9 mouse cellular contexts compared by ENCODE assay signal in the genomic region with DNA sequence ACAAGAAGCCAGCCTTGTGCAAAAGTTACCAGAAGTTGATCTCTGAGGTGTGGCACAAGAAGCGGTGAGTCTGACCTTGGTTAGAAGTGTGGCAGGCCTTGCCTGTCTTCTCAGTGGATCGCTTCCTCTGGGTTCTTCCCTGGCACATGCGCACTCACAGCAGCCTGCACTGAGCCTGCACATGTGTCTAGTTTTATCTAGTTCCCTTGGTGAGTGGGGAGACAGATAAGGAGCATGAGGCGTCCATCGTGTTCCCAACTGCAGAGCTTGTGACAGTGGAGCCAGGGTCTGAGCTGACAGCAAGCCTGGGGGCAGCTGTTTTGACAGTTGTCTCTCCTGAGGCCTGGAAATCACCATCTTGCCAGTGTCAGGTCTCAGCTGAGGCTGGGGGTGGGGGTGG. TPM values are rescaled to one million over a fixed set of nuclear protein-coding genes. Genes with fewer than 3 reads are reported as not detected.
DNase-seq lines count a peak whose midpoint lies in the region; ATAC-seq lines count a peak whose summit lies in the region.
"Had no signal": no experiment of that assay in that cellular context is flagged by ENCODE, and none has a peak within 500 bp of the region (broad histone marks: within the 10 kb centered on the region; RNA-seq: fewer than 3 reads in every experiment).

No protein-coding gene starts in this region.

- H3K27ac ChIP-seq in heart, embryonic 12.5 days (ENCODE audit: poor library complexity, severe bottlenecking): peak overlapping the region; percentile 95
- H3K27ac ChIP-seq: midbrain, embryonic 15.5 days had no signal

- peak; percentile 55 for DNase-seq in adrenal gland, postnatal 14 days
- DNase-seq in adrenal gland, adult 8-10 months: no peak
- DNase-seq in ZHBTc4 (ENCODE audit: low read depth, low spot score): peak; percentile 51
- DNase-seq in kidney, adult 8-10 months: no peak
- DNase-seq in yolk sac, embryonic 10.5 days (ENCODE audit: low spot score): no peak
- DNase-seq in kidney, adult 9 months: no peak

- peak overlapping the region; percentile 56 for H3K9ac ChIP-seq in heart, embryonic 12.5 days
- H3K9ac ChIP-seq: midbrain, embryonic 15.5 days had no signal

- H3K4me3 ChIP-seq in heart, embryonic 12.5 days: no peak overlapping the region
- H3K4me3 ChIP-seq: midbrain, embryonic 15.5 days had no signal

- H3K4me2 ChIP-seq in heart, embryonic 12.5 days: peak overlapping the region; percentile 48
- H3K4me2 ChIP-seq: midbrain, embryonic 15.5 days had no signal

- H3K9me3 ChIP-seq in heart, embryonic 12.5 days (replicated peaks): no peaks in the 10 kb centered on the region
- H3K9me3 ChIP-seq: midbrain, embryonic 15.5 days had no signal

- no peaks in the 10 kb centered on the region for H3K27me3 ChIP-seq in heart, embryonic 12.5 days (replicated peaks)
- H3K27me3 ChIP-seq: midbrain, embryonic 15.5 days had no signal

- WGBS in heart, embryonic 12.5 days: 14% methylated on average over 5 of the region's 5 CpGs

- H3K36me3 ChIP-seq in heart, embryonic 12.5 days: peaks cover 64% of the 10 kb centered on the region

- peak; percentile 72 for ATAC-seq in heart, embryonic 12.5 days (ENCODE audit: insufficient number of reproducible peaks, low FRiP score)
- 0 out of 2 replicates have a peak, but pooled peaks have one; percentile 35 for ATAC-seq in megakaryocyte, adult 5-6 weeks (ENCODE audit: poor library complexity, severe bottlenecking)
- ATAC-seq: midbrain, embryonic 15.5 days had no signal

- H3K4me1 ChIP-seq in heart, embryonic 12.5 days (replicated peaks): peaks cover 32% of the 10 kb centered on the region
- H3K4me1 ChIP-seq: midbrain, embryonic 15.5 days had no signal

RNA-seq across cellular contexts. Expression of a gene that starts 24.4 kb away (rescaled TPM):
- total RNA-seq in adrenal gland, postnatal 14 days (2021): 17.4 and 23.5 TPM in 2 replicates
- 10 to 100 TPM; 32.6 to 45.6 (median 42.3) TPM for total RNA-seq in adrenal gland, adult 8-10 months (2022)
- polyA plus RNA-seq in heart, embryonic 12.5 days (2016; fragmentation: Nextera tagmentation; extraction: Ambion mirVana): 27.4 and 27.9 TPM in 2 replicates
- total RNA-seq in megakaryocyte, adult 5-6 weeks (2015): 1.9 and 2.5 TPM in 2 replicates
- 2.9 and 3.1 TPM in 2 replicates for total RNA-seq in megakaryocyte, adult 5-6 weeks (2017)

RNA-seq across cellular contexts. Expression of a gene that starts 24.4 kb away (rescaled TPM):
- 33.0 and 37.0 TPM in 2 replicates for total RNA-seq in adrenal gland, postnatal 14 days (2021)
- 10 to 100 TPM; 47.0 to 55.8 (median 53.3) TPM for total RNA-seq in adrenal gland, adult 8-10 months (2022)
- 33.8 and 35.5 TPM in 2 replicates for polyA plus RNA-seq in heart, embryonic 12.5 days (2016; fragmentation: Nextera tagmentation; extraction: Ambion mirVana)
- 30.7 and 36.0 TPM in 2 replicates for total RNA-seq in megakaryocyte, adult 5-6 weeks (2015)
- total RNA-seq in megakaryocyte, adult 5-6 weeks (2017): 56.0 and 66.1 TPM in 2 replicates

RNA-seq across cellular contexts. Expression of a gene that starts 38.7 kb away (rescaled TPM):
- 33.5 and 42.5 TPM in 2 replicates for total RNA-seq in adrenal gland, postnatal 14 days (2021)
- total RNA-seq in adrenal gland, adult 8-10 months (2022): 10 to 100 TPM; 32.6 to 42.3 (median 37.4) TPM
- polyA plus RNA-seq in heart, embryonic 12.5 days (2016; fragmentation: Nextera tagmentation; extraction: Ambion mirVana): 56.4 TPM in 2 replicates
- 88.1 and 97.1 TPM in 2 replicates for total RNA-seq in megakaryocyte, adult 5-6 weeks (2015)
- total RNA-seq in megakaryocyte, adult 5-6 weeks (2017): 132 and 135 TPM in 2 replicates

RNA-seq across cellular contexts. Expression of a gene that starts 53.7 kb away (rescaled TPM):
- 40.7 and 41.9 TPM in 2 replicates for total RNA-seq in adrenal gland, postnatal 14 days (2021)
- total RNA-seq in adrenal gland, adult 8-10 months (2022): 10 to 100 TPM; 60.4 to 66.7 (median 65.7) TPM
- polyA plus RNA-seq in heart, embryonic 12.5 days (2016; fragmentation: Nextera tagmentation; extraction: Ambion mirVana): 25.1 and 25.8 TPM in 2 replicates
- total RNA-seq in megakaryocyte, adult 5-6 weeks (2015): 28.1 and 32.7 TPM in 2 replicates
- 40.3 and 42.6 TPM in 2 replicates for total RNA-seq in megakaryocyte, adult 5-6 weeks (2017)

Comparison
In these comparisons a context has a peak if more than half of its experiments do, and no peak if none do; other contexts are left out.
1. DNase-seq: peak in adrenal gland, postnatal 14 days (single experiment) and ZHBTc4 (single experiment); none in adrenal gland, adult 8-10 months (single experiment), kidney, adult 8-10 months (0 of 2), yolk sac, embryonic 10.5 days (single experiment) and kidney, adult 9 months (single experiment).